Mouse (Mus musculus): ENCODE measurements around the gene Tfap2b. TPM values are rescaled to one million over a fixed set of nuclear protein-coding genes. Genes with fewer than 3 reads are reported as not detected.

Tfap2b gene
- total and polyA plus RNA-seq, 3 experiments = not detected

- no peak overlapping the region for H3K9ac ChIP-seq (ENCODE audit: control insufficient read depth, low read depth, low read length, poor library complexity, severe bottlenecking)
- H3K27ac ChIP-seq (ENCODE audit: control insufficient read depth, low read depth, low read length) = no peak overlapping the region
- no peak overlapping the region for H3K4me3 ChIP-seq (ENCODE audit: control insufficient read depth in 1 of 2, insufficient read depth in 1 of 2, low read depth in 2 of 2, low read length in 2 of 2)
- no peaks in the 10 kb centered on the region for H3K36me3 ChIP-seq (ENCODE audit: control insufficient read depth in 1 of 2, insufficient read depth in 2 of 2, low read length in 2 of 2)
- no peaks in the 10 kb centered on the region for H3K27me3 ChIP-seq (ENCODE audit: control insufficient read depth in 1 of 2, insufficient read depth in 2 of 2, low read length in 2 of 2)
- no peaks in the 10 kb centered on the region for H3K9me3 ChIP-seq (replicated peaks; ENCODE audit: insufficient read depth, low read length)
- TF ChIP-seq TBP (IDR thresholded peaks at IDR 0.05; ENCODE audit: low read depth, low read length) (no peak), RCOR1 (IDR thresholded peaks at IDR 0.05; ENCODE audit: low read depth, low read length) (no peak), MAZ (IDR thresholded peaks at IDR 0.05; ENCODE audit: low read depth, low read length) (no peak), MYB (IDR thresholded peaks at IDR 0.05; ENCODE audit: low read depth, low read length) (no peak), NELFE (IDR thresholded peaks at IDR 0.05; ENCODE audit: low read depth, low read length) (no peak), SIN3A (IDR thresholded peaks at IDR 0.05; ENCODE audit: low read length) (no peak), TCF12 (IDR thresholded peaks at IDR 0.05; ENCODE audit: low read depth, low read length) (no peak), HCFC1 (IDR thresholded peaks at IDR 0.05; ENCODE audit: low read depth, low read length) (no peak), TAL1 (IDR thresholded peaks at IDR 0.05; ENCODE audit: low read length) (no peak), CHD2 (IDR thresholded peaks at IDR 0.05; ENCODE audit: low read length) (no peak), EP300 (IDR thresholded peaks at IDR 0.05; ENCODE audit: low read depth in 1 of 2, low read length in 2 of 2) (no peak)
- no peaks in the 10 kb centered on the region for H3K79me2 ChIP-seq (ENCODE audit: control insufficient read depth, insufficient read depth, low read length, poor library complexity)
- no peak for DNase-seq (ENCODE audit: low read depth, low spot score)
- no peaks in the 10 kb centered on the region for H3K4me1 ChIP-seq (ENCODE audit: control insufficient read depth in 1 of 2, insufficient read depth in 2 of 2, low read length in 2 of 2)
Measured at GRCm38 (mm10) chr1:19242021-19242420, 33.3 kb downstream of the Tfap2b start.

GRCm38 (mm10) chr1:19245032-19245431, 36.3 kb downstream of the Tfap2b start:
- Histone ChIP-seq H3K9me3 (replicated peaks; ENCODE audit: insufficient read depth, low read length) (no peaks in the 10 kb centered on the region), H3K79me2 (ENCODE audit: control insufficient read depth, insufficient read depth, low read length, poor library complexity) (no peaks in the 10 kb centered on the region), H3K27ac (ENCODE audit: control insufficient read depth, low read depth, low read length) (no peak overlapping the region), H3K36me3 (ENCODE audit: control insufficient read depth in 1 of 2, insufficient read depth in 2 of 2, low read length in 2 of 2) (no peaks in the 10 kb centered on the region), H3K4me3 (ENCODE audit: control insufficient read depth in 1 of 2, insufficient read depth in 1 of 2, low read depth in 2 of 2, low read length in 2 of 2) (no peak overlapping the region), H3K27me3 (ENCODE audit: control insufficient read depth in 1 of 2, insufficient read depth in 2 of 2, low read length in 2 of 2) (no peaks in the 10 kb centered on the region), H3K9ac (ENCODE audit: control insufficient read depth, low read depth, low read length, poor library complexity, severe bottlenecking) (no peak overlapping the region), H3K4me1 (ENCODE audit: control insufficient read depth in 1 of 2, insufficient read depth in 2 of 2, low read length in 2 of 2) (no peaks in the 10 kb centered on the region)
- no peak for DNase-seq (ENCODE audit: low read depth, low spot score)
- TF ChIP-seq ETS1 (IDR thresholded peaks at IDR 0.05; ENCODE audit: low read depth, low read length) = no peak

- Histone ChIP-seq H3K4me1 (ENCODE audit: control insufficient read depth in 1 of 2, insufficient read depth in 2 of 2, low read length in 2 of 2) (no peaks in the 10 kb centered on the region), H3K4me3 (ENCODE audit: control insufficient read depth in 1 of 2, insufficient read depth in 1 of 2, low read depth in 2 of 2, low read length in 2 of 2) (no peak overlapping the region), H3K9ac (ENCODE audit: control insufficient read depth, low read depth, low read length, poor library complexity, severe bottlenecking) (no peak overlapping the region), H3K9me3 (replicated peaks; ENCODE audit: insufficient read depth, low read length) (no peaks in the 10 kb centered on the region), H3K79me2 (ENCODE audit: control insufficient read depth, insufficient read depth, low read length, poor library complexity) (no peaks in the 10 kb centered on the region), H3K36me3 (ENCODE audit: control insufficient read depth in 1 of 2, insufficient read depth in 2 of 2, low read length in 2 of 2) (no peaks in the 10 kb centered on the region), H3K27ac (ENCODE audit: control insufficient read depth, low read depth, low read length) (no peak overlapping the region), H3K27me3 (ENCODE audit: control insufficient read depth in 1 of 2, insufficient read depth in 2 of 2, low read length in 2 of 2) (no peaks in the 10 kb centered on the region)
- TF ChIP-seq KAT2A (conservative IDR thresholded peaks at IDR 0.05; ENCODE audit: low read depth, low read length) (no peak), TAL1 (IDR thresholded peaks at IDR 0.05; ENCODE audit: low read length) (no peak), SMC3 (IDR thresholded peaks at IDR 0.05; ENCODE audit: low read depth, low read length) (no peak), POLR2AphosphoS2 (IDR thresholded peaks at IDR 0.05; ENCODE audit: low read length) (no peak), NELFE (IDR thresholded peaks at IDR 0.05; ENCODE audit: low read depth, low read length) (no peak), CHD1 (IDR thresholded peaks at IDR 0.05; ENCODE audit: low read depth, low read length) (no peak), SIN3A (IDR thresholded peaks at IDR 0.05; ENCODE audit: low read length) (no peak), TBP (IDR thresholded peaks at IDR 0.05; ENCODE audit: low read depth, low read length) (no peak), MAX (IDR thresholded peaks at IDR 0.05; ENCODE audit: low read length) (no peak), ZC3H11A (IDR thresholded peaks at IDR 0.05; ENCODE audit: low read depth, low read length) (no peak)
- DNase-seq (ENCODE audit: low read depth, low spot score) = no peak
Measured at GRCm38 (mm10) chr1:19251286-19251685, 42.6 kb downstream of the Tfap2b start.

Data from MEL (cell line).